Mouse (Mus musculus) thymus, adult 2 months (tissue): Measurements from ENCODE around the gene Btbd16.

Experiments used
- CTCF ChIP-seq: fragments of 200-500 bp; IDR thresholded peaks from 2 replicates; pipeline ENCODE4 v1.5.1; 2012; ENCODE audit warnings: mild to moderate bottlenecking, control low read depth, low read length, moderate library complexity, borderline replicate concordance; ENCODE audit not compliant: control insufficient read depth, poor library complexity, insufficient read depth; ENCODE audit errors: extremely low read depth
- POLR2A ChIP-seq: fragments of 200-500 bp; IDR thresholded peaks from 2 replicates; pipeline ENCODE4 v1.6.1; 2012; ENCODE audit warnings: mild to moderate bottlenecking, low read length, control low read depth, moderate library complexity; ENCODE audit not compliant: control insufficient read depth, poor library complexity, insufficient read depth; ENCODE audit errors: extremely low read depth

- TF ChIP-seq POLR2A: no peak
- no peak for TF ChIP-seq CTCF
Measured at GRCm38 (mm10) chr7:130749165-130749564, 24.7 kb upstream of the Btbd16 start.
